Mouse (Mus musculus) heart, adult 2 months (tissue): ENCODE data around the gene Prelid3b. TPM values are rescaled to one million over a fixed set of nuclear protein-coding genes. Genes with fewer than 3 reads are reported as not detected.

ENCODE experiments used
- DNase-seq, 2 experiments: peaks; one replicate each; pipeline ENCODE4 v3.0.0; 2021
- H3K27ac ChIP-seq: fragments of 200-600 bp; 2 replicates; pipeline ENCODE4 v1.8.1; 2022
- H3K27me3 ChIP-seq: fragments of 200-500 bp; 2 replicates; pipeline ENCODE4 v1.6.1; 2012; ENCODE audit warnings: mild to moderate bottlenecking, low read length, inconsistent platforms, mixed read lengths; ENCODE audit not compliant: control insufficient read depth, insufficient read depth
- H3K36me3 ChIP-seq: fragments of 200-500 bp; 2 replicates; pipeline ENCODE4 v1.6.1; 2012; ENCODE audit warnings: low read length, inconsistent platforms; ENCODE audit not compliant: control insufficient read depth, insufficient read depth
- H3K4me1 ChIP-seq: fragments of 200-500 bp; 2 replicates; pipeline ENCODE4 v1.6.1; 2011; ENCODE audit warnings: low read length; ENCODE audit not compliant: control insufficient read depth, insufficient read depth
- H3K4me3 ChIP-seq: fragments of 200-600 bp; 2 replicates; pipeline ENCODE4 v1.8.1; 2022
- H3K79me2 ChIP-seq: fragments of 200-500 bp; replicated peaks from 2 replicates; pipeline ENCODE4 v1.6.1; 2012; ENCODE audit warnings: mild to moderate bottlenecking, inconsistent platforms, low read length, moderate library complexity, mixed read lengths; ENCODE audit not compliant: control insufficient read depth, insufficient read depth
- H3K9ac ChIP-seq: fragments of 200-500 bp; 2 replicates; pipeline ENCODE4 v1.6.1; 2012; ENCODE audit warnings: low read depth, mild to moderate bottlenecking, control low read depth, inconsistent platforms, low read length, mixed read lengths
- CTCF ChIP-seq: fragments of 200-600 bp; IDR thresholded peaks from 2 replicates; pipeline ENCODE4 v1.8.1; 2022; ENCODE audit warnings: antibody characterized with exemption, mild to moderate bottlenecking, moderate library complexity
- EP300 ChIP-seq: fragments of 200-500 bp; IDR thresholded peaks from 2 replicates; pipeline ENCODE4 v1.6.1; 2011; ENCODE audit warnings: low read depth, low read length, control low read depth; ENCODE audit not compliant: insufficient read depth
- POLR2A ChIP-seq: fragments of 200-500 bp; IDR thresholded peaks from 2 replicates; pipeline ENCODE4 v1.6.1; 2011; ENCODE audit warnings: mild to moderate bottlenecking, low read depth, low read length, control low read depth; ENCODE audit not compliant: insufficient read depth
- WGBS: fragments of 180-500 bp; shearing (Covaris S2); methylation state at CpG from one replicate; pipeline ENCODE4 v1.1.7; 2018; 5-methylcytosine and 5-hydroxymethylcytosine counted together
- intact Hi-C: fragments of 180-260 bp; cut with DNase I; formaldehyde crosslinking; loops from one replicate; pipeline ENCODE4 v1.15.1; 2025
- polyA plus RNA-seq: library from polyadenylated mRNA; depleted of rRNA; stranded (reverse); fragments of >200 nt; gene quantifications from 2 replicates; pipeline ENCODE4 v1.2.3, GENCODE M21; 2012
- total RNA-seq, 2 experiments: library from RNA; stranded (reverse); gene quantifications; 2 replicates each; pipeline ENCODE4 v1.2.3; 2021

Gene Prelid3b
- total and polyA plus RNA-seq, 3 experiments: 53.1 to 58.8 (median 57.8) TPM

- no peak overlapping the region for H3K4me3 ChIP-seq
- no peaks in the 10 kb centered on the region for H3K36me3 ChIP-seq
- TF ChIP-seq EP300: no peak
- no peak for TF ChIP-seq POLR2A
- TF ChIP-seq CTCF: no peak
- no peaks in the 10 kb centered on the region for H3K27me3 ChIP-seq
- no peak for DNase-seq
- H3K27ac ChIP-seq: no peak overlapping the region
- intact Hi-C loops: no loop called here
- WGBS: 32% methylated on average over 2 of the region's 2 CpGs
- H3K79me2 ChIP-seq: no peaks in the 10 kb centered on the region
- no peak overlapping the region for H3K9ac ChIP-seq
- peaks cover 2% of the 10 kb centered on the region for H3K4me1 ChIP-seq
Observed at GRCm38 (mm10) chr2:174443046-174443445, 29.8 kb downstream of the Prelid3b start.

- peak in 1 of 2 experiments; percentile 25 for DNase-seq
- Histone ChIP-seq H3K9ac (no peak overlapping the region), H3K4me1 (peaks cover 3% of the 10 kb centered on the region), H3K27ac (peak overlapping the region; percentile 23; the same call in 1 of the 2 replicates), H3K79me2 (no peaks in the 10 kb centered on the region), H3K4me3 (no peak overlapping the region), H3K27me3 (no peaks in the 10 kb centered on the region), H3K36me3 (no peaks in the 10 kb centered on the region)
- WGBS: 34% methylated on average over 9 of the region's 9 CpGs
- TF ChIP-seq POLR2A (no peak), EP300 (no peak), CTCF (no peak)
- intact Hi-C loops: no loop called here
Observed at GRCm38 (mm10) chr2:174442460-174442859, 30.4 kb downstream of the Prelid3b start.

- H3K4me3 ChIP-seq: no peak overlapping the region
- WGBS: 67% methylated on average over 4 of the region's 4 CpGs
- DNase-seq: no peak
- H3K79me2 ChIP-seq: no peaks in the 10 kb centered on the region
- no peaks in the 10 kb centered on the region for H3K27me3 ChIP-seq
- peaks cover 5% of the 10 kb centered on the region for H3K4me1 ChIP-seq
- no peak overlapping the region for H3K9ac ChIP-seq
- H3K27ac ChIP-seq: no peak overlapping the region
- intact Hi-C loops: no loop called here
- no peak for TF ChIP-seq CTCF
- no peak for TF ChIP-seq EP300
- TF ChIP-seq POLR2A: no peak
- no peaks in the 10 kb centered on the region for H3K36me3 ChIP-seq
Observed at GRCm38 (mm10) chr2:174441898-174442297, 31.0 kb downstream of the Prelid3b start.

DNA sequence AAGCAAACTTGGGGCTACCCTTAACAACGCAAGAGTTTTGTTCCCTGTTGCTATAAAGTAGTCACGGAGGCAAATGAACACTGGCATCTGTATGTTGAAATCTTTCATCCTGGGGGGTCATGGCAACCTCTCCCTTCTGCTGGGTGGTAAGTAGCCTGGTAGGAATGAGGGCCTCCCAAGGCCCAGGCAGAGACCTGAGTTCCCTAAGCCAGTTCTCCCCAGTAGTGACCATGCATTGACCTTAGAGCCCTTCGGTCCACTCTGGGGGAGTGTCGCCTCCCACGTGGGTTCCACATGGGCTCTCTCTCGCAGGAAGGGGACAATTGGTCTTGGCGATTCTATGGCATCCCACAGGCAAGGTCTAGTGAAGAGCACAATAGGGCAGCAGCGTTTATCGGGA, 32.9 kb downstream of the Prelid3b start:
- H3K4me3 ChIP-seq: no peak overlapping the region
- TF ChIP-seq POLR2A (no peak), EP300 (no peak), CTCF (no peak)
- no peaks in the 10 kb centered on the region for H3K27me3 ChIP-seq
- H3K79me2 ChIP-seq: no peaks in the 10 kb centered on the region
- H3K36me3 ChIP-seq: no peaks in the 10 kb centered on the region
- no peak overlapping the region for H3K27ac ChIP-seq
- no peak for DNase-seq
- intact Hi-C loops: loop anchor here (2.0 kb wide), 1 partner anchor 25 kb away; the partner anchor contains the start of gene Nelfcd
- H3K9ac ChIP-seq: no peak overlapping the region
- 87% methylated on average over 9 of the region's 9 CpGs for WGBS
- peaks cover 5% of the 10 kb centered on the region for H3K4me1 ChIP-seq

DNA sequence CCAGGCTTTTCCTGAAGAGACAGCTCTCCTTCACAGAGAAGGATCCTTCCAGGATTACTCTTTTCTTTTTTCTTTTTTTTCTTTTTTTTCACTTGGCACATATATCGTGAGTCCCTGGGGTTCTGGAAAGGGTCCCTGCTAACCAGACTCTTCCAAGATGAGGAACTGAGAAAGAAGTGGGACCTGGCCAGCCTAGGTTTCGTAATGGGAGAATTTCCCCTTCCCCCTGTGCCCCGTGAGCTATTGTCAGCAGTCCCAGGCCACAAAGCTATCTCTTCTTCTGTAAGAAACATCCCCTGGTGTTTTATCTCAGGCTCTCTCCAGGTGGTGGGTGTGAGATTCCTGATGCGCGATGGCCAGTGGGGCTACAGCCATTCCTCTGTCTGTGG, 33.4 kb downstream of the Prelid3b start:
- TF ChIP-seq CTCF (no peak), EP300 (no peak), POLR2A (no peak)
- DNase-seq: peak in 1 of 2 experiments; percentile 49
- intact Hi-C loops: loop anchor here (2.0 kb wide), 1 partner anchor 25 kb away; the partner anchor contains the start of gene Nelfcd
- Histone ChIP-seq H3K4me3 (no peak overlapping the region), H3K4me1 (peaks cover 5% of the 10 kb centered on the region), H3K27ac (no peak overlapping the region; the same call in 1 of the 2 replicates), H3K79me2 (no peaks in the 10 kb centered on the region), H3K9ac (no peak overlapping the region), H3K36me3 (no peaks in the 10 kb centered on the region), H3K27me3 (no peaks in the 10 kb centered on the region)
- 66% methylated on average over 5 of the region's 5 CpGs for WGBS

DNA sequence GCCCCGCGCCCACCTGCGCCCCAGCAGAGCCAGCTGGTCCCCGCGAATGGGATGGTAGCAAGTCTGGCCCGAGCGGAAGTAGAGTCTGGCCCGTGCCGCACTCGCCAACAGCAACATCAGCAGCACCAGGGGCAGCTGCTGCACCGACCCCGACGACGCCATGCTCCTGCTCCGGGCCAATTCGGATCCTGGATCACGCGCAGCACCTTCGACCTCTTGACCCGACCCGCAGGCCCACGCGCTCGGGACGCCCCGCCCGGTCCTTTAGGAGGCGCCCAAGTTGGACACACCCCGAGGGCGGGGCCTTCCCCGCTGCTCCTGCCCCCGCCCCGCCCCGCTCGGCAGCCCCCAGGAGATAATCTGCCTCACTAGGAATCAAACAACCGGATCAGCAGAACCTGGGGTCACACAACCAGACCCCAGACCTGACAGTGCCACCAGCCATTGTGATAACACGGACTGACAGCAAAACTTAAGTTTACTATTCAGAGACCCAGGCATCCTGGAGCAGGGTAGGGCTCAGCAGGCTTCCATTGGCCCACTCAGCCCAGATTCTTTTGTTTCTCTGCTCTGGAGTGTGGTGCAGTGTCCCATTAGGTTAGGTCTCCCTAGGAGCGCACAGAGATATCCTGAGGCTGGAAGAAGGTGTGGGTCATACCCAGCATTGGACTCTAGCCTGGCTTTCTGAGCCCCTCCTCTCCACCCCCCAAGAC, 34.0 kb downstream of the Prelid3b start, which contains the start of gene Ctsz:
Gene Ctsz (minus strand): TSS at position 303 of the 713 bp plus-strand sequence.
- TF ChIP-seq POLR2A (peak; percentile 39; the same call in 1 of the 2 replicates), CTCF (no peak)
- H3K4me3 ChIP-seq: peak within 1 kb of the TSS; percentile 50
- 2% methylated on average over 38 of the region's 38 CpGs for WGBS
- H3K27me3 ChIP-seq: no peaks in the 10 kb centered on the region
- intact Hi-C loops: loop anchor here (2.0 kb wide), 1 partner anchor 24 kb away; the partner anchor contains the start of gene Nelfcd
- H3K27ac ChIP-seq: peak within 1 kb of the TSS; percentile 78
- DNase-seq: peak; percentile 86 to 87
- peaks cover 5% of the 10 kb centered on the region for H3K4me1 ChIP-seq
- H3K79me2 ChIP-seq: no peaks in the 10 kb centered on the region
- H3K9ac ChIP-seq: peak within 1 kb of the TSS; percentile 84
- H3K36me3 ChIP-seq: no peaks in the 10 kb centered on the region
